Mouse (Mus musculus): Measurements from ENCODE around the gene Tbx2.

Gene Tbx2

DNA sequence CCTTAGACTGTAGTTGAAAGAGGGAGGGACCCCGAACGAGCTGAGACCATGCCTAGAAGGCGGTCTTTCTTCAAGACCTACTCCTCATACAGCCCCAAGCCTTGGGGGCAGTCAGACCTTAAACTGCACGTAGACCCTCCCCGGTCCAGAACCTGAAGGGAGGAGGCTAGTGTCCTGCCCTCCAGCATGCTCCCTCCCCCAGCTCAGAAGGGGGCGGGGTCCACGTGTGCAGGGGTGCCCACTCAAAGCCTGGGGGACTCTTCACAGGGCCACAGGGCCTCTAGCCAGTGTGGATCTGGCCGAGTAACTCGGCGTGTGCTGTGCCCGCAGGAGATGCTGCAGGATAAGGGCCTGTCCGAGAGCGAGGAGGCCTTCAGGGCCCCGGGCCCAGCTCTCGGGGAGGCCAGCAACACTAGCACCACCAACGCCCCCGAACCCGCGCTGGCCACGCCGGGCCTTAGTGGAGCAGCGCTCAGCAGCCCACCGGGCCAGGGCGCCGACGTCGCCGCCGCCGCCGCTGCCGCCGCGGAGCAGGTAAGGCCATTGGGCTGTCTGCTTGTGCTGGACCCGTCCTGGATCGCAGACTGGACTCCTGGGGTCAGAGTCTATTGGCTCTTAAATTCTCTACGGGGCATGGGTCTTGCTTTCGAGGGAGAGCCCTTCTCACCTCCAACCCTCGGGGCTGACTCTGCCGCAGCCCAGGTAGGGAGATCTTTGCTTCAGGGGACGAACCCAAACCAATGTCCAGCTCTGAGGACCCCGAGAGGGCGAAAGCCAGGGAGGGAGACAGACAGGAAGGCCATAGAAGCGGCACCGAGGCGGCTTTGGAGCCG is 57.6 kb downstream of the Tbx2 start:
- no peak for DNase-seq

DNA sequence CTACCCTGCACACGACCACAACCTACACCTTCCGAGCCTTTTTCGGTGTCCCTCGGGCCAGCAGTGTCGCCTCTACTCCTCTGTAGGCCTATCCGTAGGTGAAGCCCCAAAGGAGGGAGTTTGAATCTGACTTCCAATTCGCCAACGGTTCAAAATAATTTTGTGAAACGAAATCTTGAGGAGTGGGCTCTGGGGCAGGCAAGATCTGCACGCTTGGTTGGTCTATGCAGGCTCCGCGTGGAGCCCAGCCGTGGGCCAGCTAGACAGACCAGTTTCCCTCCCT is 58.2 kb downstream of the Tbx2 start:
- DNase-seq = no peak

GRCm38 (mm10) chr11:85891010-85891691 is 58.8 kb downstream of the Tbx2 start:
- no peak for DNase-seq
